Mouse (Mus musculus): ENCODE data around the gene Arl8a.

DNA sequence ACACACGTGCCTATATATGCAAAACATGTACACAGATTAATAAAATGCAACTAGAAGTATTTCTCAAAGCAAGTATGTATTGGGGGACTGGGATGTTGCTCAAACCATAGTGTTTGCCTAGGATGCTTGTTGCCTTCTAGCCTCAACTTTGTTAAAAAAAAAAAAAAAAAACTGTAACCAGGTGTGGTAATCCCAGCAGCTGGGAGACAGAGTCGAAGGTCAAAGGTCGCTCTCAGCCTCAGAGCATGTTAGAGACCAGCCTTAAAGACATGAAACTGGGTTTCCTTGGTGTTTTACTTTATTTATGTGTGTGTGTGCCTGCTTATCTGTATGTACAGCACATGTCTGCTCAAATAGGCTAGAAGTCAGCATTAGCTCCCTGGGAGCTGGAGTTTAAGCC, 28.6 kb downstream of the Arl8a start:
- TF ChIP-seq EP300 (IDR thresholded peaks at IDR 0.05; ENCODE audit: insufficient read depth, low read depth, low read length), result no peak
- TF ChIP-seq POLR2A (IDR thresholded peaks at IDR 0.05; ENCODE audit: insufficient read depth, low read depth, low read length), result no peak
- no peak for TF ChIP-seq CTCF (IDR thresholded peaks at IDR 0.05)
